ENCODE assay signal across 9 mouse cellular contexts in the genomic region with DNA sequence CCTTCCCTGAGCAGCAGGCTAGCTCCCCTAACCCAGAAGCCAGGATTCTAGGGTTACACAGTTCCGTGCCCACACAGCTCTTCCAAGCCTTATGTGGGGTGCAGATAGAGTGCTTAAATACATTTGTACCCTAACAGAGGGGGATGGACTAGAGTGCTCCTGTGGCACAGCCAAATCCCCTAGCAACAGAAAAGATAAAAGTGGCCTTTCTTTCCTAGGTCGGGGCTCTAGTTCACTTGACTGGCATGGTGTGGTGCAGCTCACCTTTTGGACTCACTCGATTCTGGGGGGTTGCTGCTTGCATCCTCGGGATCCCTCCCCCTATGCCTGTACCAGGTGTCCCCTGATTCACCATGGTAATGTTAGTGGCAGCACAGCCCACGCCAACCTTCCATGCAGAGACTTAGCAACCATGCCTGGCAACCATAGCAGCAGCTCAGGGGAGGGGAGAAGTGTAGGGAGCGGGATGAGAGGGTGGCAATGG. TPM values are rescaled to one million over a fixed set of nuclear protein-coding genes. Genes with fewer than 3 reads are reported as not detected.
DNase-seq lines count a peak whose midpoint lies in the region; ATAC-seq and TF ChIP-seq lines count a peak whose summit lies in the region.
"Had no signal": no experiment of that assay in that cellular context is flagged by ENCODE, and none has a peak within 500 bp of the region (broad histone marks: within the 10 kb centered on the region; RNA-seq: fewer than 3 reads in every experiment).

No protein-coding gene starts in this region.

- no peak overlapping the region for H3K9ac ChIP-seq in liver, postnatal 0 days (replicated peaks)
- H3K9ac ChIP-seq in liver, embryonic 12.5 days, result no peak overlapping the region
- peak overlapping the region; percentile 52 for H3K9ac ChIP-seq in forebrain, postnatal 0 days

- no peak for TF ChIP-seq CTCF in liver, postnatal 0 days (IDR thresholded peaks at IDR 0.05; ENCODE audit: low read depth)
- TF ChIP-seq CTCF in forebrain, postnatal 0 days (IDR thresholded peaks at IDR 0.05; ENCODE audit: low read depth), result no peak

- H3K27ac ChIP-seq in liver, postnatal 0 days (ENCODE audit: low read depth), result no peak overlapping the region
- H3K27ac ChIP-seq in liver, embryonic 12.5 days, result no peak overlapping the region
- H3K27ac ChIP-seq in forebrain, postnatal 0 days (ENCODE audit: low read depth, low read length), result peak overlapping the region; percentile 72

- H3K4me2 ChIP-seq in liver, postnatal 0 days (ENCODE audit: low read depth, low read length), result no peak overlapping the region
- H3K4me2 ChIP-seq in liver, embryonic 12.5 days, result no peak overlapping the region
- peak overlapping the region; percentile 85 for H3K4me2 ChIP-seq in forebrain, postnatal 0 days (ENCODE audit: low read depth)

- no peak for ATAC-seq in liver, postnatal 0 days
- no peak for ATAC-seq in liver, embryonic 12.5 days
- peak; percentile 61 for ATAC-seq in forebrain, postnatal 0 days

- peaks cover 17% of the 10 kb centered on the region for H3K36me3 ChIP-seq in liver, postnatal 0 days (replicated peaks; ENCODE audit: insufficient read depth, low read length)
- H3K36me3 ChIP-seq in liver, embryonic 12.5 days, result peaks cover 32% of the 10 kb centered on the region
- H3K36me3 ChIP-seq in forebrain, postnatal 0 days (ENCODE audit: insufficient read depth), result peaks cover 11% of the 10 kb centered on the region

- H3K27me3 ChIP-seq in liver, postnatal 0 days (ENCODE audit: insufficient read depth, low read length), result peaks cover 64% of the 10 kb centered on the region
- H3K27me3 ChIP-seq in liver, embryonic 12.5 days (replicated peaks), result peaks cover 64% of the 10 kb centered on the region
- H3K27me3 ChIP-seq in forebrain, postnatal 0 days (ENCODE audit: insufficient read depth, low read length), result peaks cover 54% of the 10 kb centered on the region

- no peak for TF ChIP-seq EP300 in liver, postnatal 0 days (IDR thresholded peaks at IDR 0.05; ENCODE audit: low read depth)

- H3K4me1 ChIP-seq in liver, postnatal 0 days (ENCODE audit: insufficient read depth), result peaks cover 24% of the 10 kb centered on the region
- H3K4me1 ChIP-seq in liver, embryonic 12.5 days, result peaks cover 41% of the 10 kb centered on the region
- H3K4me1 ChIP-seq in forebrain, postnatal 0 days (ENCODE audit: insufficient read depth), result peaks cover 10% of the 10 kb centered on the region; the same call in 1 of the 2 replicates

- no peak for DNase-seq in liver, postnatal 0 days
- DNase-seq in forebrain, postnatal 0 days, result peak; percentile 76
- peak; percentile 74 to 88 for DNase-seq in left cerebral cortex, adult 18-20 months (ENCODE audit: low spot score in 2 of 2)
- DNase-seq in right cerebral cortex, postnatal 25 days, result peak; percentile 88
- DNase-seq in urinary bladder, adult 2 months (ENCODE audit: low spot score), result no peak
- DNase-seq in retina, embryonic 14.5 days (ENCODE audit: low spot score), result no peak
- no peak for DNase-seq in kidney, postnatal 4 days

- no peaks in the 10 kb centered on the region for H3K9me3 ChIP-seq in liver, postnatal 0 days (ENCODE audit: low read length)
- no peaks in the 10 kb centered on the region for H3K9me3 ChIP-seq in liver, embryonic 12.5 days (replicated peaks)
- no peaks in the 10 kb centered on the region for H3K9me3 ChIP-seq in forebrain, postnatal 0 days (ENCODE audit: low read length)

- H3K4me3 ChIP-seq in liver, postnatal 0 days (ENCODE audit: low read depth, low read length), result 0 out of 2 replicates have a peak overlapping the region, but pooled peaks have one; percentile 21
- no peak overlapping the region for H3K4me3 ChIP-seq in liver, embryonic 12.5 days
- H3K4me3 ChIP-seq in forebrain, postnatal 0 days (ENCODE audit: low read depth, low read length), result peak overlapping the region; percentile 44; the same call in 1 of the 2 replicates

- 21% methylated on average over 6 of the region's 6 CpGs for WGBS in liver, postnatal 0 days (ENCODE audit: insufficient replicate concordance)
- 14% methylated on average over 6 of the region's 6 CpGs for WGBS in liver, embryonic 12.5 days (ENCODE audit: insufficient replicate concordance)
- 5% methylated on average over 6 of the region's 6 CpGs for WGBS in forebrain, postnatal 0 days

RNA-seq across cellular contexts. Expression of a gene that starts 0.6 kb away (rescaled TPM):
- not detected in 2 replicates for polyA plus RNA-seq in liver, postnatal 0 days (2015; fragmentation: Nextera tagmentation; extraction: Ambion mirVana)
- not detected in 2 replicates for polyA plus RNA-seq in liver, embryonic 12.5 days (2016; fragmentation: Nextera tagmentation; extraction: Ambion mirVana)
- total RNA-seq in forebrain, postnatal 0 days (2014; rRNA removed), result 36.3 and 49.6 TPM in 2 replicates
- polyA plus RNA-seq in forebrain, postnatal 0 days (2015; fragmentation: Nextera tagmentation; extraction: Ambion mirVana), result 2.2 TPM in 2 replicates
- total RNA-seq in left cerebral cortex, adult 18-20 months (2021), result 100 to 1,000 TPM; 778 to 797 TPM
- 0.04 and 0.08 TPM in 2 replicates for polyA plus RNA-seq in urinary bladder, adult 2 months (2012; rRNA removed)

RNA-seq across cellular contexts. Expression of a gene that starts 19.0 kb away (rescaled TPM):
- not detected in 2 replicates for polyA plus RNA-seq in liver, postnatal 0 days (2015; fragmentation: Nextera tagmentation; extraction: Ambion mirVana)
- polyA plus RNA-seq in liver, embryonic 12.5 days (2016; fragmentation: Nextera tagmentation; extraction: Ambion mirVana), result not detected in 2 replicates
- total RNA-seq in forebrain, postnatal 0 days (2014; rRNA removed), result not detected in 2 replicates
- 0.33 and 0.35 TPM in 2 replicates for polyA plus RNA-seq in forebrain, postnatal 0 days (2015; fragmentation: Nextera tagmentation; extraction: Ambion mirVana)
- not detected for total RNA-seq in left cerebral cortex, adult 18-20 months (2021)
- polyA plus RNA-seq in urinary bladder, adult 2 months (2012; rRNA removed), result 0.04 and 0.09 TPM in 2 replicates
- polyA plus RNA-seq: gonadal fat pad, adult 2 months had no signal

RNA-seq across cellular contexts. Expression of a gene that starts 22.6 kb away (rescaled TPM):
- 42.0 and 47.4 TPM in 2 replicates for polyA plus RNA-seq in liver, postnatal 0 days (2015; fragmentation: Nextera tagmentation; extraction: Ambion mirVana)
- polyA plus RNA-seq in liver, embryonic 12.5 days (2016; fragmentation: Nextera tagmentation; extraction: Ambion mirVana), result 114 TPM in 2 replicates
- 46.5 and 48.3 TPM in 2 replicates for total RNA-seq in forebrain, postnatal 0 days (2014; rRNA removed)
- polyA plus RNA-seq in forebrain, postnatal 0 days (2015; fragmentation: Nextera tagmentation; extraction: Ambion mirVana), result 55.0 and 58.4 TPM in 2 replicates
- 10 to 100 TPM; 54.6 to 56.2 TPM for total RNA-seq in left cerebral cortex, adult 18-20 months (2021)
- polyA plus RNA-seq in urinary bladder, adult 2 months (2012; rRNA removed), result 83.1 and 89.5 TPM in 2 replicates

RNA-seq across cellular contexts. Expression of a gene that starts 30.7 kb away (rescaled TPM):
- 0.04 and 0.08 TPM in 2 replicates for polyA plus RNA-seq in liver, postnatal 0 days (2015; fragmentation: Nextera tagmentation; extraction: Ambion mirVana)
- polyA plus RNA-seq in liver, embryonic 12.5 days (2016; fragmentation: Nextera tagmentation; extraction: Ambion mirVana), result not detected in 2 replicates
- total RNA-seq in forebrain, postnatal 0 days (2014; rRNA removed), result 0.31 and 1.1 TPM in 2 replicates
- not detected in 2 replicates for polyA plus RNA-seq in forebrain, postnatal 0 days (2015; fragmentation: Nextera tagmentation; extraction: Ambion mirVana)
- 1 to 10 TPM in 1 of 2 experiments, under 1 TPM in 1; 0.63 to 1.1 TPM for total RNA-seq in left cerebral cortex, adult 18-20 months (2021)
- polyA plus RNA-seq in urinary bladder, adult 2 months (2012; rRNA removed), result 4.0 and 6.8 TPM in 2 replicates

RNA-seq across cellular contexts. Expression of a gene that starts 45.7 kb away (rescaled TPM):
- polyA plus RNA-seq in liver, postnatal 0 days (2015; fragmentation: Nextera tagmentation; extraction: Ambion mirVana), result 9.6 and 10.4 TPM in 2 replicates
- 22.4 TPM in 2 replicates for polyA plus RNA-seq in liver, embryonic 12.5 days (2016; fragmentation: Nextera tagmentation; extraction: Ambion mirVana)
- 99.6 and 116 TPM in 2 replicates for total RNA-seq in forebrain, postnatal 0 days (2014; rRNA removed)
- 62.5 and 104 TPM in 2 replicates for polyA plus RNA-seq in forebrain, postnatal 0 days (2015; fragmentation: Nextera tagmentation; extraction: Ambion mirVana)
- total RNA-seq in left cerebral cortex, adult 18-20 months (2021), result 100 to 1,000 TPM; 724 to 773 TPM
- 74.0 and 79.1 TPM in 2 replicates for polyA plus RNA-seq in urinary bladder, adult 2 months (2012; rRNA removed)

Comparison
In these comparisons a context has a peak if more than half of its experiments do, and no peak if none do; other contexts are left out.
1. DNase-seq: peak in forebrain, postnatal 0 days (single experiment), left cerebral cortex, adult 18-20 months (2 of 2) and right cerebral cortex, postnatal 25 days (single experiment); none in liver, postnatal 0 days (single experiment), urinary bladder, adult 2 months (single experiment), retina, embryonic 14.5 days (single experiment) and kidney, postnatal 4 days (0 of 2).